Mouse (Mus musculus) ES-Bruce4 (cell line): ENCODE measurements at regions not wholly inside any gene's neighbourhood (a gene's known extent, or its start where the extent isn't known, plus 50 kb on each side); places are given as distances from the start of the nearest gene placed in this dataset.
A peak's percentile ranks its signal among the peaks of the same experiment; 100 is the strongest.

Source experiments
- H3K27ac ChIP-seq: 2 replicates; pipeline ENCODE4 v1.5.1; 2012; ENCODE audit warnings: low read length, inconsistent platforms; ENCODE audit not compliant: insufficient read depth
- H3K27me3 ChIP-seq: 2 replicates; pipeline ENCODE4 v1.6.1; 2012; ENCODE audit warnings: mild to moderate bottlenecking, low read length, inconsistent platforms; ENCODE audit not compliant: control insufficient read depth, poor library complexity, insufficient read depth, severe bottlenecking
- H3K36me3 ChIP-seq: 2 replicates; pipeline ENCODE4 v1.6.1; 2012; ENCODE audit warnings: inconsistent platforms, mild to moderate bottlenecking, low read length, moderate library complexity; ENCODE audit not compliant: control insufficient read depth, poor library complexity, insufficient read depth, severe bottlenecking
- H3K4me1 ChIP-seq: one replicate; pipeline ENCODE4 v1.8.1; 2011; ENCODE audit warnings: low read length; ENCODE audit not compliant: control insufficient read depth, insufficient read depth
- H3K4me3 ChIP-seq: 2 replicates; pipeline ENCODE4 v1.5.1; 2011; ENCODE audit warnings: low read depth, mild to moderate bottlenecking, low read length
- H3K9ac ChIP-seq: 2 replicates; pipeline ENCODE4 v1.6.1; 2012; ENCODE audit warnings: low read depth, mild to moderate bottlenecking, inconsistent platforms; ENCODE audit not compliant: poor library complexity, severe bottlenecking
- H3K9me3 ChIP-seq: replicated peaks from 2 replicates; pipeline ENCODE4 v1.6.1; 2012; ENCODE audit warnings: mild to moderate bottlenecking, low read length, inconsistent platforms; ENCODE audit not compliant: control insufficient read depth, poor library complexity, insufficient read depth, severe bottlenecking
- CTCF ChIP-seq: IDR thresholded peaks from one replicate; pipeline ENCODE4 v1.8.1; 2011; ENCODE audit warnings: low read depth, low read length
- EP300 ChIP-seq: IDR thresholded peaks from 2 replicates; pipeline ENCODE4 v1.6.1; 2011; ENCODE audit warnings: low read depth, low read length; ENCODE audit not compliant: insufficient read depth
- POLR2A ChIP-seq: IDR thresholded peaks from one replicate; pipeline ENCODE4 v1.8.1; 2011; ENCODE audit warnings: low read length; ENCODE audit not compliant: insufficient read depth

- TF ChIP-seq EP300 (no peak), POLR2A (no peak)
- no peak overlapping the region for H3K9ac ChIP-seq
- no peak overlapping the region for H3K27ac ChIP-seq
- no peaks in the 10 kb centered on the region for H3K4me1 ChIP-seq
- H3K9me3 ChIP-seq = no peaks in the 10 kb centered on the region
- H3K27me3 ChIP-seq = no peaks in the 10 kb centered on the region
- H3K4me3 ChIP-seq = no peak overlapping the region
- no peaks in the 10 kb centered on the region for H3K36me3 ChIP-seq
Measured at GRCm38 (mm10) chr11:23977096-23977495, 82.0 kb upstream of the Papolg start.

- Histone ChIP-seq H3K36me3 (no peaks in the 10 kb centered on the region), H3K4me3 (0 out of 2 replicates have a peak overlapping the region, but pooled peaks have one; percentile 14), H3K4me1 (no peaks in the 10 kb centered on the region), H3K27ac (no peak overlapping the region), H3K27me3 (no peaks in the 10 kb centered on the region), H3K9ac (peak overlapping the region; percentile 5; the same call in 1 of the 2 replicates), H3K9me3 (no peaks in the 10 kb centered on the region)
- TF ChIP-seq CTCF (no peak), POLR2A (no peak)
Measured at GRCm38 (mm10) chr11:23954323-23954722, 59.3 kb upstream of the Papolg start.

- Histone ChIP-seq H3K36me3 (no peaks in the 10 kb centered on the region), H3K4me3 (no peak overlapping the region), H3K9ac (no peak overlapping the region), H3K27me3 (no peaks in the 10 kb centered on the region), H3K4me1 (no peaks in the 10 kb centered on the region), H3K27ac (no peak overlapping the region), H3K9me3 (no peaks in the 10 kb centered on the region)
- TF ChIP-seq CTCF (no peak), POLR2A (no peak)
Measured at GRCm38 (mm10) chr11:23945966-23946365, 50.9 kb upstream of the Papolg start.
